Mouse (Mus musculus): ENCODE measurements around the gene Tef. TPM values are rescaled to one million over a fixed set of nuclear protein-coding genes. Genes with fewer than 3 reads are reported as not detected.

Tef gene
- 13.4 TPM for polyA plus RNA-seq (2017; shearing (Covaris generic))

DNA sequence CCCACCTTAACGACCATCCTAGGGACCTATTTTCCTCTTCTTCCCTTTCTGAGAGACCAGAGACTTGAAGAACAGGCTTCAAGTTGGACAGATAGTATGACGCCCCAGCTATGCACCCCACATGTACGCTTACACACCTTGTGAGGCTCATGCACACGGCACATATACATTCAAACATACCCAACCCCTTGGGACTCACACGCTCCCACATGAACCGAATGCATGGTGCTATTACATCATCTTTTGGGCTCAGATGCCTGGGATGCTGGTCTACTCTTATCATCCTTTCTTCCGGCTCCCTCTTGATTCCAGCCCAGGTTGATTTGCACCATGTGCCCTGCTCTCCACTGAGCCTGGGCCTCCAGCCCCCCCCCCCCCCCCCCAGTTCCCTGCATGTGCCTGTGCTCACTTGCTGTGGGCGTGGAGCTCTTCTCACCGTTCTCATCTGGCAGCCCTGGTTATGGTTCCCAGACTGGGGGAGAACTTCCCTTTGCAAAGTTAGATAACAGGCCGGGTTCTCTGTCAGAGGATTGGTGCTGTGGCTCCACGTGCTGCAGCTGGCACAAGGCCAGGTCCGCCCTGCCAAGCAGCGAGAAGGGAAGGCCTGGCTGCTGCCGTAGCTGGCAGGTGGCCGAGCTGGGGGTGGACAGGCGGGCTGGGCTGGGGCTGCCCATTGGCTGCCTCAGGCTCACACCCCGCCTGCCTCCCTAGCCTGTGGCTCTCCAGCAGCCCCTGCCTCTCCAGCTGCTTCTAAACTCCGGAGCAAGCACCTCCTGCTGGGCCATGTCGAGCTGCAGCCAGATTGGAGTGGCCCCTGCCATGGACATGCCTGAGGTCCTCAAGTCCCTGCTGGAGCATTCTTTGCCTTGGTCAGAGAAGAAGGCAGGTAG is at the start of gene Tef:
TSS of gene Tef (plus strand) at position 421 of the 890 bp plus-strand sequence.

DNA sequence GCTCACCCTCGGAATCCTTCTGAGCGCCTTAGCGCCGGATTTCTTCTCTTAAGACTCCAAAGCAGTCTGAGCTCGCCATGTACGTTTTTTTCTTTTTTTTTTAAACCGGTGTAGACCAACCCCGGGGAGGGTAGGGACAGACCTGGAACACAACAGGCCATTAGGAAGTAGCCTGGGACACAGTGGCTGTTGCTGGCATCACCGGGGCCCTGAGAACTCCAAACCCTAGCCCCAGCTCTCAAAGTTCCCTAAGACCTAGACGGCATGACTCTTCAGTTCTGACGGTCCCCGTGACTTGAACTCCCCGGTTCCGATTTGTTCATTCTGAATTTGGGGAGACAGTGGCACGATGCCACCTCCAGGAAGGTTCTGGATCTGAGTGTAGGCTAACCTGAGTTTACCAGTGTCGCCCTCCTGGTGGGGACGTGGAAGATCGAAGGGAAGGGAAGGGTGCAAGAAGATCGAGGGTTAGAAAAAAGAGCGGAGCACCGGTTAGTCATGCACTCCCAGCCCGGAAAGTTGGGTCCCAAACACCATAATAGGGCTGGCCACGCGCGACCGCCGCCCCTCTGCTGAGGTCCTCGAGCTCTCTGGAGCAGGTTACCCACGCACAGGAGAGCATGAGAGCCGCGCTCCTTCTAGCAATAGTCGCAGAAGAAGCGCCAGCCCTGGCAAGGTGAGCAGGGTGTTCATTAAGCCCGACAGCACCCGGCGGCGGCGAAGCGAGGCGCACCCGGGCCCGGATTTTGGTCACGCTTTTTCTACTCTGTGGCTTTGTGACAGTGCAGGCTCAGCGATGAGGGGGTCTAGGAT is 56.5 kb downstream of the Tef start, which contains the start of gene Tob2:
TSS of gene Tob2 (minus strand) at position 280 of the 813 bp plus-strand sequence.

DNA sequence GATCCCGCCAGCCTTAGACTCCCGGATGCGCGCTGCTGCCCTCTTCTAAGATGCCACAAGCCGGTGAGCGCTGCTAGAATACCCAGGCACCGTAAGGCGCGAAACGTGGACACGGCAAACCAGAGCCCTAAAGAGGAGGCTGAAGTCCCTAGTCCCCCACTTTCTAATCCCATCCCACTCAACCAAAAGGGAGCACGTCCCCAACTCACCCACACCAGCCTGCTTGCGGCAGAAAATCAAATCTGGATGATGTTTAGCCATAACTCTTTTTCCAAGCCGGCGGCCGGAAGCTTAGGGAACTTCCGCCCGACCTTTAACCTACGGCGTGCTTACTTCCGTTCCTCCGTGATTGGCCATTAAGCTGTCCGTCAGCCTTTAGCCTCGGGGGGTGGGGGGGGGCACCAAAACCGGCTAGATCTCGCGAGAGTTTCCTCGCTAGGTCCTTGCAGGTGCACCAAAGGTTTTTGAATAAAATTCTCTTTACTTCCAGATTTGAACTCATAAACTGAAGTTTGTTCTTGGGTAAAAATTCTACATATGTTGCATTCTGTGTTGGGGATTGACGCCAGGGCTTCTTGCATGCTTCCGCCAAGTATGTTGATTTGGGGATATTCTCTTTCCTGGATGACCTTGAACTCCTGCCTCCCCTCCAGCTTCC is 69.5 kb downstream of the Tef start, which contains the start of gene Phf5a:
TSS of gene Phf5a (minus strand) at position 308 of the 658 bp plus-strand sequence.

DNA sequence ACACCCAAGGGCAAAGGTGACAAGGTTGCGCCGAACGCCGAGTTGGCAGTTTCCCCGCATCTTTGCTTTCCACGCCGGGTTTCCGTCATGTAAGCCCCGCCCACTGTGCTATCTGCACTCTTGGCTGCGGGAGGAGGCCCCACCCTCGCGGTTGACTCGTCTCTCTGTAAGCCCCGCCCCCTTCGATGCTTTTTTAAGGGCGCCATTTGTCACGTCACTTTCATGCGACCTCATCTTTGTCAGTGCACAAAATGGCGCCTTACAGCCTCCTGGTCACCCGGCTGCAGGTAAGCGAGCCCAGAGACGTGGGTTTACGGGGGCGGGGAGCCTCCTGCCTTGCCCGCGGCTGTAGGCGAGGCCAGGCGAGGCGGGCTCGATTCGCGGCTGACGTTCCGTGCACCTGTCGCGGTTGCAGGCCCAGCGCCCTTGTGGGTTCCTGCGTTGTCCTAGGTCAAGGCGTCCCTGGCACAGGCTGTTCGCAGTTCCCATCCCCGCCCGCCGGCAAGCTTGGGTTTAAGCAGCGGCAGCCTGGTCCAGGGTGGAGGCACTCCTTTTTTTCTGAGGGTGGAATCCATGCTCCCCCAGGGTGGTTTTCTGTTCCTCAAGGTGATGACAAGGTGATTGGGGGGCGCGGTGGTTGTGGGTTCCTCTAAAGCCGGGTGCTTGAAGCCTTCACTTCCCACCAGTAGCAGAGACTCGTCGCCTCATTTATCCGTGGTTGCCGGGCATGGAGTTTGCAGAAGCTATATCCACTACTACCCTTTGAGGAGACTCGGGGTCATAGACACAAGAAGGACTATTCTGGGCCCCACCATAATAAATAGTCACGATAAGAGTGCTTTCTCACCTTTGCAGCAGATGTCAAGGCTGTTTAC is 70.3 kb downstream of the Tef start, which contains the start of gene Aco2:
TSS of gene Aco2 (plus strand) at position 48 of the 875 bp plus-strand sequence.

Other genes starting within 250 kb of the Tef start
- gene Ep300, start 217.1 kb upstream of the Tef start, polyA plus RNA-seq (2017; shearing (Covaris generic)), result 33.8 TPM
- gene L3mbtl2, start 138.5 kb upstream of the Tef start, polyA plus RNA-seq (2017; shearing (Covaris generic)), result 33.7 TPM
- 4.7 TPM for gene Chadl, start 105.1 kb upstream of the Tef start, polyA plus RNA-seq (2017; shearing (Covaris generic))
- gene Zc3h7b, start 57.4 kb upstream of the Tef start, polyA plus RNA-seq (2017; shearing (Covaris generic)), result 6.3 TPM
- 98.3 TPM for gene Rangap1, start 56.9 kb upstream of the Tef start, polyA plus RNA-seq (2017; shearing (Covaris generic))
- 79.1 TPM for gene Tob2, start 56.4 kb downstream of the Tef start, polyA plus RNA-seq (2017; shearing (Covaris generic))
- gene Phf5a, start 69.5 kb downstream of the Tef start, polyA plus RNA-seq (2017; shearing (Covaris generic)), result 110 TPM
- 135 TPM for gene Aco2, start 69.9 kb downstream of the Tef start, polyA plus RNA-seq (2017; shearing (Covaris generic))
- 36.9 TPM for gene Polr3h, start 123.8 kb downstream of the Tef start, polyA plus RNA-seq (2017; shearing (Covaris generic))
- gene Csdc2, start 134.3 kb downstream of the Tef start, polyA plus RNA-seq (2017; shearing (Covaris generic)), result not detected
- gene Pmm1, start 158.5 kb downstream of the Tef start, polyA plus RNA-seq (2017; shearing (Covaris generic)), result 10.6 TPM
- not detected for gene 1700029P11Rik, start 178.1 kb downstream of the Tef start, polyA plus RNA-seq (2017; shearing (Covaris generic))
- gene Xrcc6, start 185.4 kb downstream of the Tef start, polyA plus RNA-seq (2017; shearing (Covaris generic)), result 73.3 TPM
- 34.1 TPM for gene Desi1, start 231.4 kb downstream of the Tef start, polyA plus RNA-seq (2017; shearing (Covaris generic))
- 188 TPM for gene Snu13, start 245.2 kb downstream of the Tef start, polyA plus RNA-seq (2017; shearing (Covaris generic))